Mouse (Mus musculus): ENCODE results near the gene Tshr.
"Not testable (repeated sequence)": the region's sequence is repeated elsewhere in the genome, so short reads cannot be mapped to it uniquely, and the experiment has no call there.

Gene Tshr

DNA sequence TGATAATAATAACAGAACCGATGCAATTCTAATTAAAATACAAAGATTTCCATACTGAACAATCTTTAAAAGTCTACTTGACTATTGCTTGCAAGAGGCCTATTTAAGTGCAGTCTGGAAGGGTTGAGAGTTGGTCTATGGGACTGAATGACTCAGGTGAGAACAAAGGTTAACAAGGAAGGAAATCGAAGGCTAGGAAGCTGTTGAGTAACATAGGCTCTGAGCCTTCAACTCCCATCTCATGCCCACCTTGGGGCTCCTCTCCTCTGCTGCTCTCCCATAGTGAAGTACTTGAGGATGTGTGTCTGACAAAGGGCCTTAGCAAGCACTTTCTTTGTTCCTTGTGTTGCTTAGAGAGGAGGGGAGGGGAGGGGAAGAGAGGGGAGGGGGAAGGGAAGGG lies 116.1 kb downstream of the Tshr start:
- DNase-seq: no peak

GRCm38 (mm10) chr12:91511766-91512165 lies 127.4 kb downstream of the Tshr start:
- no peak for DNase-seq

DNA sequence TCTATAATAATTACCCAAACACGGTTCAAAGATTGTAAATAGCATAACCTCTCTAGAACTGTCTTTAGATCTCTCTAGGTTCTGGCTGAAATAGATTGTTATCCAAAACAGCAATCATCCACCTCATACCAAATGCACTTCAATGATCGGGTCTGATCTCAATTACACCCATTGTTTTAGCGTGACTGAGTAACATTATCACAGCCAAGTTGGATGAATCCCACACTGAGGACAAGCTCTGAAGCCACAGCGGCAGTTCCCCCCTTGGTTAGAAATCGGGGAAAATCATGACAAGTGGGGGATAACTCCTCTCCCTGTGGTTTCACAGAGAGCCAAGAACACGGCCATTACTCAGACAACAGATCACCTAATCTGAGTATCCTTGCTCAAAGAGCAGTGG lies 129.6 kb downstream of the Tshr start:
- no peak for DNase-seq

GRCm38 (mm10) chr12:91517808-91518207 lies 133.4 kb downstream of the Tshr start:
- no peak for DNase-seq

GRCm38 (mm10) chr12:91523626-91524025 lies 139.3 kb downstream of the Tshr start:
- no peak for DNase-seq

DNA sequence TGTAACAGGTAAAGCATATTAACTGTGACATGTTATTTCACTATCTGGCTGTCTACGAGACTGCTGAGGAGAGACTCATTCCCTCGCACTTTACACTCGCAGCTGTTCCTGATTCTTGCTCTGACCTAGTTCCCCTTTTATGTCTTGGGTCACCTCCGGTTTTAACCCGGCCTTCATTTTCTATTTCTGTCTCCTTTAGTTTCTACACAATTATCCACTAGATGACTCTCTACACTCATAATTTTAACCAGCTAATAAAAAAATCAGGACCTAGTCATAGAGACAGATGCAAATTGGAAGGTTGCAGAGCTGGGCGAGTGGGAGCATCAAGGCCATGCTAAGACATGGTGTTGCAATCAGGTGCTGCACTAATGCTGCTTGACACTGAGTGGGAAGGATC lies 150.2 kb downstream of the Tshr start:
- no peak for DNase-seq

GRCm38 (mm10) chr12:91540202-91540601 lies 155.8 kb downstream of the Tshr start:
- no peak for DNase-seq

DNA sequence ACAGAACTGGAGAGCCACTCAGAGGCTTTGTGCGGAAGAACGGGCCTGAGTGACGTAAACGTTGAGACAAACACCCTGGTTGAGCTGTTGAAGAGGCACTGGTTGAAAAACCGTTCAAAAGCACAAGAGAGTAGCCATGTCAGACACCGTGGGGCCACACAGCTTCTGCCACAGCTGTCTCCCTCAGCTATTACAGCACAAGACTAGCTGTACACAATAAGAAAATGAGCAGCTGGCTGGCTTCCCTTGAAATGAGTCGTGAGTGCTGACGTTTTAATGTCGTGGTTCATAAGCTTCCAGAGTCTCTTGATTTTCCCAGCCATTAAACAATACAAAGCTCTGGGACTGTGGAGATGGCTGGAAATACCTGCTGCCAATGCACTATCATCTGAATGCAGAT lies 165.1 kb downstream of the Tshr start:
- no peak for DNase-seq

- peak; percentile 27 for DNase-seq
These were observed 167.6 kb downstream of the Tshr start for GRCm38 (mm10) chr12:91551773-91552526.

DNA sequence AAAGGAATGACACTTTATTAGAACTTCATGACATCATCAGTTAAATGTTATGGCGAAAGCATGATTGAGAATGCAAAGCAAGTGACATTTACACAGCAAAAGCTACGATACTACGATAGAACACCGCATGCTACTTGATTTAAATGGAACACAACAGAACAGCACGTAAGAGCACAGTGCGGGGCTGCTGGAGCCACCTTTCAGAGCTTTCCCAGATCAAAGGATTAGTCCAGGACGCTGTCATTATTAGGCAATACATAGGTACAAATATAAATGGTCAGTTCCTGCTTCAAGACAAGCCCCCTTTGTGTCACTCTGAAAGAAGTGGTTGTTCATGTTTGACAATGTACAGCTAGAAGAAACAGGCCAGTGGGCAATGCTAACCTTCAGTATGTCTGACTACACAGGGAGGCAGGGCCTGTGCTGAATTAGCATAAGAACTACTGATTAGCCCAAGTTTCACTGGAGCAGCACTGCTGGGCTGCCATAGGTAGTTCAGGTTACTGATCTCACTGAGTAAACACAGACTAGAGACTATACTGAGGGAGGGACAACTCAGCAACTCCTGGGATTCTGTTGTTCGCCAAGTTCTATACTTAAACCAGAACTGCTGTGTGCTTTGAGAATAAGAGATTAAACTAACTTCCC lies 173.1 kb downstream of the Tshr start:
- DNase-seq: not testable (repeated sequence)

DNA sequence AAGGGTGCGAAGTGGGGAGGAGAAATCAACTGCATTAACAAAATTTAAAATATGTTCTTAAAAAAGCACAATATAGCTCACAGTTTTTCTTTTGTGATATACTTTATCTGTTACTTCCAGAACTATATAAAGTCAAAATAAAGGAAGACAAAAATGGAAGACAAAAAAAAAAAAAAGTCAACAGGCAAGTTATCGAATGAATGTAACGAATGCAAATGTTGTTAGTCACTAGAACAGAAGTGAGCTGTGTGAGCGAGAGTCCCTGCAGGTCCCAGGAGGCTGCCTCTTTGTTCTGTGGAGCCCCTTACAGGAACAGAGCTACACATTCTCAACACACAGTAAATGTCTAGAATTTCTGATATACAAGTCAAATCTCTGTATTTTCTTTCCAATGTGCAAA lies 173.8 kb downstream of the Tshr start:
- DNase-seq: not testable (repeated sequence)

GRCm38 (mm10) chr12:91567145-91567544 lies 182.8 kb downstream of the Tshr start:
- no peak for DNase-seq

GRCm38 (mm10) chr12:91569255-91569654 lies 184.9 kb downstream of the Tshr start:
- no peak for DNase-seq

GRCm38 (mm10) chr12:91571708-91572107 lies 187.3 kb downstream of the Tshr start:
- DNase-seq: no peak

- DNase-seq: no peak
These were observed 195.3 kb downstream of the Tshr start for GRCm38 (mm10) chr12:91579665-91580064.

GRCm38 (mm10) chr12:91581204-91582070 lies 197.1 kb downstream of the Tshr start:
- DNase-seq: no peak

DNA sequence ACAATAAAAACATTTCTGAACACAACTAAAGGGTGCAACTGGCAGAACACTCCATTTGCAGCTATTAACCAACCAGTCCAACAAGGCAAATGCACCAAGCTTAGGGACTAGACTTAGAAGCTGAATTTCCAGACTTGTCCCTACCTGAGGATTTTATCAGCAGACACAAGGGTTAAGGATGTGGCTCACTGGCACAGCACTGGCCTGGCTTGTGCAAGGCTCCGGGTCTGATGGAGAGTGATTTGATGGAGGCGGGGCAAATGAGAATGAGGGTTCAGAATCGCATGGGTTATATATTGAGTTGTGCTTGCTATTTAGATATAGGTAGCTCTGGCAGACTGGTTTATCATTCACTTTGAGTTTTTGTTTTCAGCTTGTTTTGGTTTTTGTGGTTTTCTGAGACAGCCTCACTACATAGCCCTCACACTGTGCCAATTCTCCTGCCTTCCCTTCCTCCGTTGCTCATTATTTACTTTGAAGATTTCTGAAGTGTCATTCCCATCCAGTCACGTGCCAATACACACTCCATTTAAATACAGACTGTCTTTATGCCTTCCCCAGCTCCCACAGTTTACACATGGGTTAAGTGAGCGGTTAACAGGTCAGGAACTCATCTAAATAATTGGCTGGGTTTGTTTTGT lies 198.1 kb downstream of the Tshr start:
- no peak for DNase-seq

DNA sequence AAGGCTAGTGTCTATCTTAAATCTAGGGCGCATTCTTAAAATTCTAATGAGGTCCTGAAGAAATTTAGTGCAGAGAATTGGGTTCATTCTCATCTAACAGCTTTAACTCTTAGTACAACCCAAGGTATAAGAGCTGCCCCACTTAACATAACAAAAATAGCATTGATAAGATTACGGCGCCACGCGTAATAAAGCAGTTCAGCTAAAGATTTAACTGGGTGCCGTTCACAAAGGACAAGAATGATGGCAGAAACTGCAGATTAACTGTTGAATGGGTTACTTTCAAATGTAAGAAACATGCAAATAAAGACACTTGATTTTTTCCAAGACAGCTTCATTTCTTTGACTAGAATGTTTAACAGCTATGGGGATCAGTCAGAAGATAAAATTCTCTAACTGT lies 199.0 kb downstream of the Tshr start:
- no peak for DNase-seq

GRCm38 (mm10) chr12:91585206-91585605 lies 200.8 kb downstream of the Tshr start:
- DNase-seq: no peak

GRCm38 (mm10) chr12:91585815-91586214 lies 201.5 kb downstream of the Tshr start:
- not testable (repeated sequence) for DNase-seq

GRCm38 (mm10) chr12:91587077-91587476 lies 202.7 kb downstream of the Tshr start:
- no peak for DNase-seq

- peak; percentile 17 for DNase-seq
These were observed 203.2 kb downstream of the Tshr start for GRCm38 (mm10) chr12:91587491-91588033.

DNA sequence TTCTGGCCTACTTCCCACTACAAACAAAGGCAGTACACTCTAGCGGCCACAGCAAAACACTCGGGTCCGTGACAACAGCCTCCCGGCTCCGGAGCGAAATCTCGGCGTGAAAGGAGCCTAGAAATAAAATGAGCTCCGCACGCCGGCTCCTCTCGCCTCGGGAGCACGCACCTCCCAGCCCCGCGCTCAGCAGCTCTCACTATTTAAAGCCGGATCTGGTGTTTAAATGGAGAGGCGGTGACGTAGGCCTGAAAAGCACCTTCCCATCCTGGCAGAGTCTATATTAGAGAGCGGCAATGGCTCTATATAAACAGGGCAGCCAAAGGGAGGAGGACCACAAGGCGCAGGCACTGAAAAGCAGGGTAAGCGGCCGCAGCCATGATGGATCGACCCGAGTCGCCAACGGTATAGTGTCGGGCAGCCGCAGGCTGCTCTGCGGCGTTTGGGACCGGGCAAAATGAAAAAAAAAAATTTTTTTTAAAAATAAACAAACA lies 203.9 kb downstream of the Tshr start:
- DNase-seq: peak; percentile 93
